Mouse (Mus musculus) CD4-positive helper T cell, adult 2 months (primary cell): ENCODE data around the gene Abcd3.

Experiments used
- DNase-seq: peaks from one replicate; pipeline ENCODE4 v3.0.0-alpha.2; 2012; ENCODE audit warnings: low read depth, missing footprints, low spot score

Gene Abcd3

DNA sequence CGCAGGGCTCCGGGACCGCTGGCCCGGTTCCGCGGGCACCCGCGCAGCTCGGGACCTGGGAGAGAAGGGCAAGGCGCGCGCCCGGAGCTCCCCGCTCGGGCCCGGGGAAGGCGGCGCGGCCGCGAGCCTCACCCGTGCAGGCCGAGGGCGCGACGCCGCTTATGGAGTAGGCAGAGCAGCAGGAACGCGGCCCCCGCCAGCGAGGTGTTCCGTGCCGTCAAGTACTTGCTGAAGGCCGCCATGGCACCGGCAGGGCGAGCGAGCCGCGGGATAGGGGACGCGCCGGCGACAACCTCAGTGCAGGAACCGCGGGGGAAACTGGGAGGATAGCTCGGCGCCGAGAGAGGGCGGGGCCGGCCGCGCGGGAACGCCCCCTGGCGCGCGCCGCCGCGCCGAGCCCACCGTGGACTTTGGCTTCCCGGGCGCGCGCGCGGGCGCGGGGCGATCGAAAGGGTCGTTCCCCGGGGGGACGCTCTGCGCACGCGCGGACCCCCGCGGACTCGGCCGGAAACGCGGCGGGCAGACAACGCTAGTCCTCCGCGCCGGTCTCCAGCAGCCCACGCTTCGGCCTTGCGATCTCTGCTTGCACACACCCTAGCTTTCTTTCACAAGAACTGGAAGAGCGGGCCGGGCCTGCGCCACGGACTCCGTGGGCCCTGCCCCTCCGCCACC lies at the start of gene Abcd3:
Gene Abcd3 (minus strand): TSS at position 426 of the 672 bp plus-strand sequence.
- DNase-seq: peak; percentile 78

- no peak for DNase-seq
Measured at GRCm38 (mm10) chr3:121859142-121859541, 44.0 kb upstream of the Abcd3 start.

- DNase-seq: no peak
Measured at GRCm38 (mm10) chr3:121856131-121856530, 41.0 kb upstream of the Abcd3 start.

GRCm38 (mm10) chr3:121853781-121854520 lies 38.8 kb upstream of the Abcd3 start:
- DNase-seq: no peak

- DNase-seq: no peak
Measured at GRCm38 (mm10) chr3:121852074-121852826, 37.1 kb upstream of the Abcd3 start.

DNA sequence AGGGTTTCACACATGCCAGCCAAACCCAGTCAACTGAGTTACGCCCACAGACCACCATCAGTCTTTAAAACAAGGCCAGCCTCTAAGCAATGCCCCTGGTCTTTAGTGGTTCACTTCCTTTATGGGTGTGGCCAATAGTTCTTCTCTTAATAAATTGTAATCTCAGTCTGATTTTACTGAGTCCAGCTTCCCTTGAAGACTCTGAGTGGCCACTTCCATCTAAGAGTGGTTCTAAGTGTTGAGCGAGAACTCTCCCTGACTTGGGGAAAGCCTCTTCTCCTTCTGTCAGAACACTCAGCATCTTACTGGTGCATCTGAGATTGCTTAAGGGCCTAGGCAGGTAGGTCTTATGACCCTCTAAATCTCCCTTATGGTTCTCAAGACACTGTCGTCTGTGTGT lies 35.9 kb upstream of the Abcd3 start:
- no peak for DNase-seq

- no peak for DNase-seq
Measured at GRCm38 (mm10) chr3:121850381-121850780, 35.3 kb upstream of the Abcd3 start.

- no peak for DNase-seq
Measured at GRCm38 (mm10) chr3:121847296-121847695, 32.2 kb upstream of the Abcd3 start.

- no peak for DNase-seq
Measured at GRCm38 (mm10) chr3:121844658-121845057, 29.6 kb upstream of the Abcd3 start.

GRCm38 (mm10) chr3:121844013-121844412 lies 28.9 kb upstream of the Abcd3 start:
- DNase-seq: no peak

GRCm38 (mm10) chr3:121843254-121843653 lies 28.2 kb upstream of the Abcd3 start:
- no peak for DNase-seq

DNA sequence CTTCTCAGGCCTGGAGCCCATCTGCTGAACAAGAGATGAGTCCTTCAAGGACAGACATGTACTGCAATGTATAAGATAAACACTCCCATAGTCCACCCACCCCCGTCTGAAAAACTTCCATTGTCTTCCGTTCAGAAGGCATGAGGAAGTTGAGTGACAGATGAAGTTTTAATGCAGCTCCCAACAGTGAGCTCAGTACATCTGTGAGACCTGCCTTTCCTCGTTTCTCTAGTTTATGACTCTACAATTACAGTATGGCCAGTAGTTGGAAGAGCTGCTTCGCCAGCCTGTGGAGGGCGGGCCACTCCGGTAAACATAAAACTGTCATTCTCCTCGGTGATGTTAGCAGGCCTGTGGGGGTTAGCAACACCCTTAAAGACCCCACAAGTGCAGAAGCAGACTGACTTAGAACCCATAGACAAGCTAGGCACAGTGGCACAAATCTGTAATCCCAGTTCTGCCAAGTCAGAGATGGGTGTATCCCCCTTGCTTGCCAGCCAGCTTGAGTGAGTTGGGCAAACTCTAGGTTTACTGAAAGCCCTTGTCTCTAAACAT lies 27.3 kb upstream of the Abcd3 start:
- DNase-seq: no peak

GRCm38 (mm10) chr3:121841412-121842014 lies 26.4 kb upstream of the Abcd3 start:
- no peak for DNase-seq

- no peak for DNase-seq
Measured at GRCm38 (mm10) chr3:121840351-121840750, 25.2 kb upstream of the Abcd3 start.

GRCm38 (mm10) chr3:121834732-121835131 lies 19.6 kb upstream of the Abcd3 start:
- DNase-seq: no peak

- no peak for DNase-seq
Measured at GRCm38 (mm10) chr3:121834250-121834649, 19.1 kb upstream of the Abcd3 start.

DNA sequence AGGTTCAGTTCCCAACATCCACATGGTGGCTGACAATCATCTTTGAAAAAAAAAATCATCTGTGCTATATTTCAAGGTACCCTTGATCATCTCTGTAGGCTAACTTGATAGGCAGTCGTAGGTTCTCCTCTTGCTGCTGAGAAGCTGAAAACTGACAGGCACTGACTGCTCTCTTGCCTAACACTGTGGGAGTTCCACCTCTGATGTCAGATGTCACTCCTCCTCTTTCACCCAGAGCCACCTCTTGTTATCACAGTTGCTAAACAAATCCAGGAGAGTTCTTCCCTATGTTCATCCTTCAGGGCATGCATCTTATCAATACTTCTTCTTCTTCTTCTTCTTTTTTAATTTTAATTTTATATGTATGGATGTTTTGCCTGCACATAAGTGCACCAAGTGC lies 10.0 kb upstream of the Abcd3 start:
- no peak for DNase-seq

DNA sequence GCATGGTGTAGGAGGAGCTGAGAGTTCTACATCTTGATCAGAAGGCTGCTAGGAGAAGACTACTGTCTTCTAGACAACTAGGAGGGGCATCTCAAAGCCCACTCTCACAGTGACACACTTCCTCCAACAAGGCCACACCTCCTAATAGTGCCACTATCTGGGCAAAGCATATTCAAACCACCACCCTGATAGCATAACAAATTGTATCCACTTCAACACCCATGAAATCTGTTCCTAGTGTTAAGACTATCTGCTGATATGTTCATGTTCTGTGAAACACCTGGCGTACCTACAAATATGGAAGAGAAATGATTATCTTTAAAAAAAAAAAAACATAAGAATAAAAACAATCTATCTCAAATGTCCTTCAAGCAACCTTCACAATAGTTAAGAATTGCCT lies 9.2 kb upstream of the Abcd3 start:
- DNase-seq: no peak

DNA sequence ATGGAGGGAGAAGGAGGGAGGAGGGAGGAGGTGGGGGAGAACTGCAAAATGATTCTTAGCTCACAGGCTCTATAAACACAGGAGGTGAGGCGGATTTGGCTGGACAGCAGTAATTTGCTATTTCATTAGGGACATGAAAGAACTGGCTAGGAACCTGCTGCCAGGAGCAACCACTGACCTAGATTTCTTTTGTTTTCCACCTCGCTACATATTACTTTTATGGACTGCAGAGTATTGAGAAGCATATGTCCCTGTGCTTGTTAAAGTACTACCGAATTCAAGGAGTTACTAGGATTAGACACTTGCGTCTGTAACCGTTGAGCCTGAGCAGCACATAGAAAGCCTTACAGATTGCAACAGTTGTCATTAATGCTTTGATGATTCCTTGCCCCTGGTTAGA lies 7.5 kb upstream of the Abcd3 start:
- no peak for DNase-seq

GRCm38 (mm10) chr3:121821559-121822143 lies 6.5 kb upstream of the Abcd3 start:
- DNase-seq: no peak

DNA sequence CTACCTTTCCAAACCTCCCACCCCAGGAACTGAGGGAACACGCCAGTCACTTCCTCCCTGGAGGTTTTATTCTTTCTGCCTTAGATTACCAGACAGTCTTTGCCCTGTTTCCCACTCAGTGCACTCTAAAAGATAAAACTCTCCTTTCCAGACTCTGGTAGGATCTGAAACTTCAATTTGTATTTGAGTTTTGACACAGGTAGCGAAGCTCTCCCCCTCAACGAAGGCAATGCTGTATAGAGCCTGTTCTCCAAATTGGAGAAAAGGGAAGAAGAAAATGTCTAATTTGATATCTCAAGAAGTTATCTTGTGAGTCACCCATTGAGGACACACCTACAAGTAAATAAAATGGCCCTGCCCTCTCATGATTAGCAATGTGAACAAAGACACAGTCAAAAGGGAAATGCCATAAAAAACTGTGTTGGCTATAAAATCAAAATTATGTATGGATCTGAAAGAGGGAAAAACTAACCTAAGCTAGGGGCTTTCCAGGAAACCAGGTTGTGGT lies 4.6 kb upstream of the Abcd3 start:
- no peak for DNase-seq
